Mouse (Mus musculus) liver, embryonic 11.5 days (tissue): ENCODE data around the gene Rab3c. TPM values are rescaled to one million over a fixed set of nuclear protein-coding genes. Genes with fewer than 3 reads are reported as not detected.
A peak's percentile ranks its signal among the peaks of the same experiment; 100 is the strongest.

ENCODE experiments used
- ATAC-seq: fragments of 200-750 bp; cut with Nextera tagmentation; replicated peaks from 2 replicates; pipeline ENCODE4 v1.8.0; 2017; ENCODE audit warnings: moderate number of reproducible peaks, mild to moderate bottlenecking, moderate TSS enrichment, moderate library complexity; ENCODE audit not compliant: low FRiP score
- DNase-seq: peaks from one replicate; pipeline ENCODE4 v3.0.0-alpha.2; 2017; ENCODE audit warnings: low spot score
- H3K27ac ChIP-seq: fragments of 300-500 bp; sonication (generic); 2 replicates; pipeline ENCODE4 v1.5.1; 2014; ENCODE audit warnings: mild to moderate bottlenecking, low read depth, low read length, control low read depth
- H3K27me3 ChIP-seq: fragments of 300-500 bp; sonication (generic); replicated peaks from 2 replicates; pipeline ENCODE4 v1.6.1; 2014; ENCODE audit warnings: low read length, mixed read lengths; ENCODE audit not compliant: control insufficient read depth, insufficient read depth
- H3K36me3 ChIP-seq: fragments of 300-500 bp; sonication (generic); 2 replicates; pipeline ENCODE4 v1.6.1; 2014; ENCODE audit warnings: mild to moderate bottlenecking, low read length, moderate library complexity, mixed read lengths; ENCODE audit not compliant: control insufficient read depth, insufficient read depth
- H3K4me1 ChIP-seq: fragments of 300-500 bp; sonication (generic); replicated peaks from 2 replicates; pipeline ENCODE4 v1.6.1; 2014; ENCODE audit warnings: low read length, mixed read lengths; ENCODE audit not compliant: control insufficient read depth, insufficient read depth
- H3K4me2 ChIP-seq: fragments of 300-500 bp; sonication (generic); 2 replicates; pipeline ENCODE4 v1.6.1; 2014; ENCODE audit warnings: mild to moderate bottlenecking, control low read depth, moderate library complexity
- H3K4me3 ChIP-seq: fragments of 300-500 bp; sonication (generic); 2 replicates; pipeline ENCODE4 v1.5.1; 2014; ENCODE audit warnings: low read depth, low read length, control low read depth
- H3K9ac ChIP-seq: fragments of 300-500 bp; sonication (generic); 2 replicates; pipeline ENCODE4 v1.6.1; 2014; ENCODE audit warnings: low read depth, low read length, control low read depth
- H3K9me3 ChIP-seq: fragments of 300-500 bp; sonication (generic); 2 replicates; pipeline ENCODE4 v1.6.1; 2016; ENCODE audit warnings: low read length, inconsistent platforms, mixed read lengths; ENCODE audit not compliant: control insufficient read depth
- WGBS: fragments of 180-500 bp; shearing (Covaris S2); extraction: QIAGEN DNeasy Blood & Tissue Kit; methylation state at CpG from one replicate; pipeline ENCODE4 v1.1.7; 2014; 5-methylcytosine and 5-hydroxymethylcytosine counted together
- polyA plus RNA-seq: library from polyadenylated mRNA; unstranded; fragments of >200 nt; fragmentation: Nextera tagmentation; extraction: Ambion mirVana; gene quantifications from 2 replicates; pipeline ENCODE4 v1.2.1, GENCODE M21; 2014

The Rab3c gene
- polyA plus RNA-seq, 1 experiment from 2014 or later, result 0.41 TPM

GRCm38 (mm10) chr13:110093720-110094685 lies 186.8 kb downstream of the Rab3c start:
- Histone ChIP-seq H3K9ac (no peak overlapping the region), H3K27ac (no peak overlapping the region), H3K4me2 (no peak overlapping the region), H3K9me3 (no peaks in the 10 kb centered on the region), H3K36me3 (no peaks in the 10 kb centered on the region), H3K4me3 (no peak overlapping the region), H3K4me1 (no peaks in the 10 kb centered on the region), H3K27me3 (no peaks in the 10 kb centered on the region)
- DNase-seq, result no peak
- ATAC-seq, result no peak
- 78% methylated on average over 17 of the region's 17 CpGs for WGBS

GRCm38 (mm10) chr13:110083961-110084360 lies 196.8 kb downstream of the Rab3c start:
- Histone ChIP-seq H3K36me3 (no peaks in the 10 kb centered on the region), H3K27ac (no peak overlapping the region), H3K9me3 (no peaks in the 10 kb centered on the region), H3K4me3 (no peak overlapping the region), H3K4me2 (no peak overlapping the region), H3K27me3 (no peaks in the 10 kb centered on the region), H3K9ac (no peak overlapping the region), H3K4me1 (no peaks in the 10 kb centered on the region)
- DNase-seq (no peak), ATAC-seq (no peak)
- 85% methylated on average over 8 of the region's 8 CpGs for WGBS

- Histone ChIP-seq H3K27me3 (no peaks in the 10 kb centered on the region), H3K9ac (no peak overlapping the region), H3K4me1 (no peaks in the 10 kb centered on the region), H3K9me3 (no peaks in the 10 kb centered on the region), H3K36me3 (no peaks in the 10 kb centered on the region), H3K4me3 (no peak overlapping the region), H3K27ac (no peak overlapping the region), H3K4me2 (no peak overlapping the region)
- ATAC-seq, result no peak
- no peak for DNase-seq
These were observed 199.6 kb downstream of the Rab3c start for GRCm38 (mm10) chr13:110081174-110081573.

- Histone ChIP-seq H3K36me3 (no peaks in the 10 kb centered on the region), H3K4me3 (no peak overlapping the region), H3K4me2 (no peak overlapping the region), H3K27ac (no peak overlapping the region), H3K4me1 (no peaks in the 10 kb centered on the region), H3K9me3 (no peaks in the 10 kb centered on the region), H3K27me3 (no peaks in the 10 kb centered on the region), H3K9ac (no peak overlapping the region)
- ATAC-seq (no peak), DNase-seq (no peak)
- WGBS, result 88% methylated on average over 9 of the region's 9 CpGs
These were observed 205.2 kb downstream of the Rab3c start for GRCm38 (mm10) chr13:110075587-110075986.

- H3K9ac ChIP-seq, result no peak overlapping the region
- WGBS, result 75% methylated on average over 2 of the region's 2 CpGs
- DNase-seq, result no peak
- H3K36me3 ChIP-seq, result no peaks in the 10 kb centered on the region
- no peak for ATAC-seq
- no peaks in the 10 kb centered on the region for H3K4me1 ChIP-seq
- H3K27me3 ChIP-seq, result no peaks in the 10 kb centered on the region
- no peak overlapping the region for H3K27ac ChIP-seq
- H3K4me2 ChIP-seq, result no peak overlapping the region
- H3K9me3 ChIP-seq, result no peaks in the 10 kb centered on the region
- H3K4me3 ChIP-seq, result no peak overlapping the region
These were observed 206.6 kb downstream of the Rab3c start for GRCm38 (mm10) chr13:110074180-110074579.

- no peaks in the 10 kb centered on the region for H3K4me1 ChIP-seq
- ATAC-seq, result no peak
- WGBS, result 61% methylated on average over 3 of the region's 3 CpGs
These were observed 213.6 kb downstream of the Rab3c start for GRCm38 (mm10) chr13:110067149-110067548.

GRCm38 (mm10) chr13:110066674-110067073 lies 214.1 kb downstream of the Rab3c start:
- Histone ChIP-seq H3K4me1 (no peaks in the 10 kb centered on the region), H3K36me3 (no peaks in the 10 kb centered on the region), H3K4me2 (no peak overlapping the region), H3K27me3 (no peaks in the 10 kb centered on the region), H3K27ac (no peak overlapping the region), H3K9me3 (no peaks in the 10 kb centered on the region), H3K4me3 (no peak overlapping the region), H3K9ac (no peak overlapping the region)
- ATAC-seq (no peak), DNase-seq (no peak)
- WGBS, result 62% methylated on average over 2 of the region's 2 CpGs

More at GRCm38 (mm10) chr13:110067149-110067548, 213.6 kb downstream of the Rab3c start:
- Histone ChIP-seq H3K9me3 (no peaks in the 10 kb centered on the region), H3K36me3 (no peaks in the 10 kb centered on the region), H3K4me2 (no peak overlapping the region), H3K27ac (no peak overlapping the region), H3K9ac (no peak overlapping the region), H3K27me3 (no peaks in the 10 kb centered on the region), H3K4me3 (no peak overlapping the region)
- DNase-seq, result no peak

GRCm38 (mm10) chr13:110062835-110063411 lies 217.9 kb downstream of the Rab3c start:
- Histone ChIP-seq H3K36me3 (no peaks in the 10 kb centered on the region), H3K27ac (no peak overlapping the region), H3K4me2 (no peak overlapping the region), H3K9me3 (no peaks in the 10 kb centered on the region), H3K9ac (no peak overlapping the region), H3K4me1 (no peaks in the 10 kb centered on the region), H3K27me3 (no peaks in the 10 kb centered on the region), H3K4me3 (no peak overlapping the region)
- ATAC-seq (peak; percentile 53), DNase-seq (no peak)
- WGBS, result 27% methylated on average over 9 of the region's 9 CpGs

- DNase-seq, result no peak
- WGBS, result 63% methylated on average over 8 of the region's 8 CpGs
These were observed 218.5 kb downstream of the Rab3c start for GRCm38 (mm10) chr13:110062288-110062687.

More at GRCm38 (mm10) chr13:110062288-110062687, 218.5 kb downstream of the Rab3c start:
- Histone ChIP-seq H3K4me2 (no peak overlapping the region), H3K27me3 (no peaks in the 10 kb centered on the region), H3K4me1 (no peaks in the 10 kb centered on the region), H3K36me3 (no peaks in the 10 kb centered on the region), H3K27ac (no peak overlapping the region), H3K4me3 (no peak overlapping the region), H3K9ac (no peak overlapping the region), H3K9me3 (no peaks in the 10 kb centered on the region)
- ATAC-seq, result no peak
